Mouse (Mus musculus) CH12.LX (cell line): ENCODE data around the gene Dcakd. TPM values are rescaled to one million over a fixed set of nuclear protein-coding genes. Genes with fewer than 3 reads are reported as not detected.

Source experiments
- DNase-seq: peaks from one replicate; pipeline ENCODE4 v3.0.0-alpha.2; 2013; ENCODE audit errors: extremely low read depth
- H3K27ac ChIP-seq: 2 replicates; pipeline ENCODE4 v1.5.1; 2012; ENCODE audit warnings: low read depth, mild to moderate bottlenecking, control low read depth, moderate library complexity; ENCODE audit not compliant: insufficient read depth
- H3K27me3 ChIP-seq: replicated peaks from 2 replicates; pipeline ENCODE3; 2012; ENCODE audit warnings: inconsistent platforms
- H3K36me3 ChIP-seq, 2 experiments: replicated peaks in 1 of 2; 2 replicates each; pipeline versions ENCODE3 to v1.6.1; 2012; ENCODE audit warnings: inconsistent platforms in 1 of 2, low read length in 1 of 2, mild to moderate bottlenecking in 1 of 2, mixed read lengths in 1 of 2, moderate library complexity in 1 of 2; ENCODE audit not compliant: control insufficient read depth in 1 of 2, insufficient read depth in 1 of 2
- H3K4me1 ChIP-seq, 2 experiments: 2 replicates each; pipeline ENCODE4 v1.6.1; 2012; ENCODE audit warnings: inconsistent platforms in 1 of 2, moderate library complexity in 1 of 2; ENCODE audit not compliant: insufficient read depth in 2 of 2, control insufficient read depth in 1 of 2
- H3K4me2 ChIP-seq: 2 replicates; pipeline ENCODE4 v1.6.1; 2012; ENCODE audit warnings: low read depth, mild to moderate bottlenecking, control low read depth; ENCODE audit not compliant: poor library complexity, insufficient read depth, severe bottlenecking
- H3K4me3 ChIP-seq, 3 experiments: fragments of 150-350 bp in 1 of 3; sonication (generic) in 1 of 3; replicated peaks in 1 of 3; 2 replicates each; pipeline versions ENCODE3 to v1.5.1; 2011 to 2012; ENCODE audit warnings: low read depth in 2 of 3, low read length in 2 of 3, mild to moderate bottlenecking in 2 of 3, moderate library complexity in 2 of 3, control low read depth in 1 of 3, improper control_type of control experiment in 1 of 3, inconsistent platforms in 1 of 3, mixed read lengths in 1 of 3; ENCODE audit not compliant: poor library complexity in 1 of 3
- H3K79me2 ChIP-seq: replicated peaks from 2 replicates; pipeline ENCODE4 v1.6.1; 2012; ENCODE audit warnings: mild to moderate bottlenecking, moderate library complexity; ENCODE audit not compliant: control insufficient read depth, poor library complexity, insufficient read depth, severe bottlenecking; ENCODE audit errors: extremely low read depth
- H3K9ac ChIP-seq: 2 replicates; pipeline ENCODE4 v1.6.1; 2012; ENCODE audit warnings: low read depth, mild to moderate bottlenecking, control low read depth, moderate library complexity; ENCODE audit not compliant: insufficient read depth
- H3K9me3 ChIP-seq: replicated peaks from 2 replicates; pipeline ENCODE3; 2012; ENCODE audit warnings: low read length, inconsistent platforms, mixed read lengths
- BHLHE40 ChIP-seq: IDR thresholded peaks from 2 replicates; pipeline ENCODE4 v1.6.1; 2011; ENCODE audit warnings: mild to moderate bottlenecking, low read depth, low read length, improper control_type of control experiment
- CHD1 ChIP-seq: IDR thresholded peaks from 2 replicates; pipeline ENCODE4 v1.6.1; 2012; ENCODE audit warnings: low read depth, low read length, improper control_type of control experiment, inconsistent platforms
- CHD2 ChIP-seq: IDR thresholded peaks from 2 replicates; pipeline ENCODE4 v1.6.1; 2011; ENCODE audit warnings: low read length, improper control_type of control experiment
- CTCF ChIP-seq, 2 experiments: IDR thresholded peaks in 1 of 2; conservative IDR thresholded peaks in 1 of 2; 2 replicates each; pipeline ENCODE4 v1.5.1; 2011 to 2012; ENCODE audit warnings: low read depth in 2 of 2, low read length in 2 of 2, improper control_type of control experiment in 1 of 2, inconsistent platforms in 1 of 2, mild to moderate bottlenecking in 1 of 2, moderate library complexity in 1 of 2
- E2F4 ChIP-seq: IDR thresholded peaks from 2 replicates; pipeline ENCODE4 v1.6.1; 2011; ENCODE audit warnings: low read depth, low read length, improper control_type of control experiment; ENCODE audit not compliant: insufficient replicate concordance
- ELF1 ChIP-seq: IDR thresholded peaks from 2 replicates; pipeline ENCODE4 v1.6.1; 2014; ENCODE audit warnings: low read depth, mild to moderate bottlenecking, inconsistent platforms, low read length, improper control_type of control experiment
- EP300 ChIP-seq: IDR thresholded peaks from 2 replicates; pipeline ENCODE4 v1.6.1; 2011; ENCODE audit warnings: low read length, improper control_type of control experiment
- ETS1 ChIP-seq: conservative IDR thresholded peaks from 2 replicates; pipeline ENCODE4 v1.6.1; 2012; ENCODE audit warnings: low read depth, mild to moderate bottlenecking, inconsistent platforms, low read length, improper control_type of control experiment, moderate library complexity
- GABPA ChIP-seq: IDR thresholded peaks from 2 replicates; pipeline ENCODE4 v1.6.1; 2012; ENCODE audit warnings: low read depth, low read length, improper control_type of control experiment, inconsistent platforms; ENCODE audit not compliant: insufficient replicate concordance
- HCFC1 ChIP-seq: IDR thresholded peaks from 2 replicates; pipeline ENCODE4 v1.6.1; 2012; ENCODE audit warnings: low read depth, mild to moderate bottlenecking, inconsistent platforms, low read length, improper control_type of control experiment
- IRF4 ChIP-seq: IDR thresholded peaks from 2 replicates; pipeline ENCODE4 v1.6.1; 2014; ENCODE audit warnings: low read depth, mild to moderate bottlenecking, inconsistent platforms, low read length, improper control_type of control experiment
- JUN ChIP-seq: IDR thresholded peaks from 2 replicates; pipeline ENCODE4 v1.6.1; 2011; ENCODE audit warnings: low read depth, mild to moderate bottlenecking, low read length, improper control_type of control experiment, moderate library complexity; ENCODE audit not compliant: insufficient read depth
- JUND ChIP-seq: conservative IDR thresholded peaks from 2 replicates; pipeline ENCODE4 v1.6.1; 2011; ENCODE audit warnings: low read depth, low read length, improper control_type of control experiment
- KAT2A ChIP-seq: IDR thresholded peaks from 2 replicates; pipeline ENCODE4 v1.6.1; 2012; ENCODE audit warnings: low read length, improper control_type of control experiment, inconsistent platforms; ENCODE audit not compliant: insufficient replicate concordance
- MAFK ChIP-seq: IDR thresholded peaks from 2 replicates; pipeline ENCODE4 v1.6.1; 2011; ENCODE audit warnings: low read length, improper control_type of control experiment; ENCODE audit not compliant: insufficient replicate concordance
- MAX ChIP-seq: IDR thresholded peaks from 2 replicates; pipeline ENCODE4 v1.6.1; 2011; ENCODE audit warnings: low read length, improper control_type of control experiment
- MAZ ChIP-seq: IDR thresholded peaks from 2 replicates; pipeline ENCODE4 v1.6.1; 2012; ENCODE audit warnings: low read depth, mild to moderate bottlenecking, inconsistent platforms, low read length, improper control_type of control experiment, moderate library complexity
- MEF2A ChIP-seq: IDR thresholded peaks from 2 replicates; pipeline ENCODE4 v1.6.1; 2014; ENCODE audit warnings: low read depth, mild to moderate bottlenecking, inconsistent platforms, low read length, improper control_type of control experiment, borderline replicate concordance
- MXI1 ChIP-seq: IDR thresholded peaks from 2 replicates; pipeline ENCODE4 v1.6.1; 2011; ENCODE audit warnings: mild to moderate bottlenecking, low read depth, low read length, improper control_type of control experiment
- MYC ChIP-seq: IDR thresholded peaks from 2 replicates; pipeline ENCODE4 v1.6.1; 2011; ENCODE audit warnings: low read depth, mild to moderate bottlenecking, improper control_type of control experiment, low read length
- NELFE ChIP-seq: IDR thresholded peaks from 2 replicates; pipeline ENCODE4 v1.6.1; 2011; ENCODE audit warnings: low read depth, low read length, improper control_type of control experiment
- NRF1 ChIP-seq: IDR thresholded peaks from 2 replicates; pipeline ENCODE4 v1.6.1; 2014; ENCODE audit warnings: low read depth, mild to moderate bottlenecking, inconsistent platforms, low read length, improper control_type of control experiment, moderate library complexity
- PAX5 ChIP-seq: IDR thresholded peaks from 2 replicates; pipeline ENCODE4 v1.6.1; 2012; ENCODE audit warnings: low read length, inconsistent platforms, mixed read lengths
- POLR2A ChIP-seq: IDR thresholded peaks from 2 replicates; pipeline ENCODE4 v1.6.1; 2011; ENCODE audit warnings: low read depth, mild to moderate bottlenecking, improper control_type of control experiment, low read length
- POLR2AphosphoS2 ChIP-seq: IDR thresholded peaks from 2 replicates; pipeline ENCODE4 v1.6.1; 2011; ENCODE audit warnings: low read depth, low read length, improper control_type of control experiment
- RAD21 ChIP-seq: IDR thresholded peaks from 2 replicates; pipeline ENCODE4 v1.6.1; 2011; ENCODE audit warnings: low read depth, mild to moderate bottlenecking, low read length, improper control_type of control experiment, moderate library complexity
- RCOR1 ChIP-seq: conservative IDR thresholded peaks from 2 replicates; pipeline ENCODE4 v1.6.1; 2012; ENCODE audit warnings: low read depth, mild to moderate bottlenecking, inconsistent platforms, low read length, improper control_type of control experiment
- SIN3A ChIP-seq: IDR thresholded peaks from 2 replicates; pipeline ENCODE4 v1.6.1; 2012; ENCODE audit warnings: low read length, improper control_type of control experiment, inconsistent platforms
- SMC3 ChIP-seq: IDR thresholded peaks from 2 replicates; pipeline ENCODE4 v1.6.1; 2011; ENCODE audit warnings: low read depth, low read length, improper control_type of control experiment
- TBP ChIP-seq: conservative IDR thresholded peaks from 2 replicates; pipeline ENCODE4 v1.6.1; 2011; ENCODE audit warnings: low read depth, low read length, improper control_type of control experiment
- TCF12 ChIP-seq: IDR thresholded peaks from 2 replicates; pipeline ENCODE4 v1.6.1; 2014; ENCODE audit warnings: low read depth, mild to moderate bottlenecking, inconsistent platforms, low read length, improper control_type of control experiment
- UBTF ChIP-seq: IDR thresholded peaks from 2 replicates; pipeline ENCODE4 v1.6.1; 2012; ENCODE audit warnings: low read depth, mild to moderate bottlenecking, inconsistent platforms, low read length, improper control_type of control experiment, moderate library complexity
- USF1 ChIP-seq: IDR thresholded peaks from 2 replicates; pipeline ENCODE4 v1.6.1; 2014; ENCODE audit warnings: low read depth, mild to moderate bottlenecking, inconsistent platforms, low read length, improper control_type of control experiment
- USF2 ChIP-seq: conservative IDR thresholded peaks from 2 replicates; pipeline ENCODE4 v1.6.1; 2011; ENCODE audit warnings: low read depth, low read length, improper control_type of control experiment
- ZC3H11A ChIP-seq: IDR thresholded peaks from 2 replicates; pipeline ENCODE4 v1.6.1; 2012; ENCODE audit warnings: low read depth, mild to moderate bottlenecking, inconsistent platforms, low read length, improper control_type of control experiment
- ZKSCAN1 ChIP-seq: IDR thresholded peaks from 2 replicates; pipeline ENCODE4 v1.6.1; 2012; ENCODE audit warnings: low read depth, inconsistent platforms, low read length, improper control_type of control experiment, borderline replicate concordance
- ZMIZ1 ChIP-seq: IDR thresholded peaks from 2 replicates; pipeline ENCODE4 v1.6.1; 2012; ENCODE audit warnings: low read depth, mild to moderate bottlenecking, inconsistent platforms, low read length, improper control_type of control experiment
- ZNF384 ChIP-seq: IDR thresholded peaks from 2 replicates; pipeline ENCODE4 v1.6.1; 2012; ENCODE audit warnings: low read depth, low read length, improper control_type of control experiment, inconsistent platforms
- dilution Hi-C: fragments of 300-500 bp; cut with MboI; formaldehyde crosslinking; loops from 2 replicates; pipeline ENCODE4 v1.14.3; 2020; ENCODE audit warnings: low sequenced_read_pairs; ENCODE audit not compliant: extremely low pct_unique_long_range_greater_than_20kb, extremely low pct_ligation_motif_present
- in situ Hi-C: fragments of 300-500 bp; cut with MboI; formaldehyde crosslinking; loops from 3 replicates; pipeline ENCODE4 v1.14.3; 2019; ENCODE audit warnings: low sequenced_read_pairs, low pct_ligation_motif_present, low pct_unique_long_range_greater_than_20kb, mixed read lengths
- polyA plus RNA-seq: library from polyadenylated mRNA; unstranded; fragments of >175 nt; gene quantifications from 2 replicates; pipeline ENCODE4 v1.2.1, GENCODE M21; 2012; ENCODE audit warnings: low read depth; ENCODE audit not compliant: insufficient read length
- total RNA-seq, 2 experiments: library from RNA; depleted of rRNA; stranded (reverse); fragments of 300-350 nt in 1 of 2; fragments of >200 nt in 1 of 2; gene quantifications; 2 replicates each; pipeline ENCODE4 v1.2.3; 2012 to 2014

Dcakd gene
- total and polyA plus RNA-seq, 3 experiments = 8.8 to 89.0 (median 24.0) TPM

DNA sequence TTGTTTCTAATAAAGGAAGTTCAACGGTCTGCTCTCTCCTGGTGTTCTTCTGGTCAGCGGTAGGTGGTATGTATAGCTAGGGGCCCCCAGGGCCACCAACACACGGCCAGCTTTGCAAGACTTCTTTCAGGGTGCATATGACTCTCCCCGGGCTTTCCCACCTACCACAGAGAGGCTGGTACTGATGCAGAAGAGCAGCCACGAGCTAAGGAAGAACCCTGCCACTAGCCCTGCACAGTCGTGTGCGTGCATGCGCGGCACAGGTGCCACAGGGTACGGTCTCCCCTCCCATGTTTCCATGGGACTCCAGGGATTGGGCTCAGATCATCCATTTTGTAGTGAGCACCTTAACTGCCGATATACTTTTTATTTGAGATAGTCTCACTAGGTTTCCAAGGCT is 40.8 kb upstream of the Dcakd start:
- Histone ChIP-seq H3K4me3 (no peak overlapping the region), H3K4me1 (peaks cover 16 to 67% of the 10 kb centered on the region in 2 experiments), H3K36me3 (peaks cover 74 to 92% of the 10 kb centered on the region in 2 experiments), H3K9ac (0 out of 2 replicates have a peak overlapping the region, but pooled peaks have one; percentile 11), H3K27ac (peak overlapping the region; percentile 91), H3K27me3 (no peaks in the 10 kb centered on the region), H3K79me2 (no peaks in the 10 kb centered on the region; the same call in 1 of the 2 replicates), H3K9me3 (no peaks in the 10 kb centered on the region), H3K4me2 (peak overlapping the region; percentile 9)
- in situ Hi-C loops = no loop called here
- dilution Hi-C loops = no loop called here
- TF ChIP-seq POLR2A (no peak), ELF1 (0 out of 2 replicates have a peak, but pooled peaks have one; percentile 19), UBTF (no peak; the same call in 1 of the 2 replicates), JUN (no peak), POLR2AphosphoS2 (no peak), ZMIZ1 (peak; percentile 47; the same call in 1 of the 2 replicates), MAX (no peak), MYC (0 out of 2 replicates have a peak, but pooled peaks have one; percentile 25), SIN3A (0 out of 2 replicates have a peak, but pooled peaks have one; percentile 7), TBP (0 out of 2 replicates have a peak, but pooled peaks have one; percentile 15), GABPA (no peak), ETS1 (peak; percentile 55), NRF1 (peak; percentile 73), CHD1 (no peak), RCOR1 (no peak), MAZ (0 out of 2 replicates have a peak, but pooled peaks have one; percentile 41), ZKSCAN1 (no peak), SMC3 (no peak), TCF12 (no peak; the same call in 1 of the 2 replicates), CHD2 (peak; percentile 59; the same call in 1 of the 2 replicates), IRF4 (peak; percentile 71; the same call in 1 of the 2 replicates), EP300 (peak; percentile 53), ZC3H11A (no peak), MAFK (no peak), HCFC1 (no peak), E2F4 (no peak), JUND (no peak), CTCF (conservative IDR thresholded peaks at IDR 0.05 in 1 of 2, IDR thresholded peaks at IDR 0.05 in 1 of 2; ENCODE audit: low read depth in 2 of 2, low read length in 2 of 2) (no peak), ZNF384 (no peak), MXI1 (no peak; the same call in 1 of the 2 replicates), MEF2A (0 out of 2 replicates have a peak, but pooled peaks have one; percentile 41), RAD21 (no peak), BHLHE40 (peak; percentile 89), USF2 (no peak), NELFE (no peak; the same call in 1 of the 2 replicates), KAT2A (no peak), PAX5 (no peak), USF1 (no peak)
- TF ChIP-seq, all 38 proteins: peak for 13
- DNase-seq = peak; percentile 55
